31 mouse cellular contexts compared by ENCODE assay signal in genomic region chr1:151244761-151245160, GRCm38 (mm10). TPM values are rescaled to one million over a fixed set of nuclear protein-coding genes. Genes with fewer than 3 reads are reported as not detected.
A peak's percentile ranks its signal among the peaks of the same experiment; 100 is the strongest.
DNase-seq lines count a peak whose midpoint lies in the region; ATAC-seq lines count a peak whose summit lies in the region.
"Had no signal": no experiment of that assay in that cellular context is flagged by ENCODE, and none has a peak within 500 bp of the region (broad histone marks: within the 10 kb centered on the region; RNA-seq: fewer than 3 reads in every experiment).

No protein-coding gene starts in this region.

- no peaks in the 10 kb centered on the region for H3K4me1 ChIP-seq in midbrain, embryonic 11.5 days (ENCODE audit: control insufficient read depth, insufficient read depth, low read length)
- no peaks in the 10 kb centered on the region for H3K4me1 ChIP-seq in midbrain, embryonic 10.5 days
- H3K4me1 ChIP-seq: embryonic facial prominence, embryonic 12.5 days; hindbrain, embryonic 10.5 days; midbrain, embryonic 13.5 days; neural tube, embryonic 12.5 days had no signal

- H3K9me3 ChIP-seq in midbrain, embryonic 11.5 days (ENCODE audit: control insufficient read depth, low read length), result no peaks in the 10 kb centered on the region
- H3K9me3 ChIP-seq in midbrain, embryonic 10.5 days (replicated peaks), result peaks cover 3% of the 10 kb centered on the region; the same call in 1 of the 2 replicates
- H3K9me3 ChIP-seq: embryonic facial prominence, embryonic 12.5 days; liver, embryonic 12.5 days; neural tube, embryonic 12.5 days had no signal

- 89% methylated on average over 4 of the region's 4 CpGs for WGBS in midbrain, embryonic 11.5 days
- 94% methylated on average over 4 of the region's 4 CpGs for WGBS in midbrain, embryonic 10.5 days

- no peak overlapping the region for H3K9ac ChIP-seq in midbrain, embryonic 11.5 days (ENCODE audit: low read length)
- H3K9ac ChIP-seq: embryonic facial prominence, embryonic 12.5 days; liver, embryonic 12.5 days; midbrain, embryonic 13.5 days; neural tube, embryonic 12.5 days had no signal

- no peak overlapping the region for H3K4me2 ChIP-seq in midbrain, embryonic 11.5 days
- H3K4me2 ChIP-seq: embryonic facial prominence, embryonic 12.5 days; heart, embryonic 11.5 days; liver, embryonic 12.5 days; midbrain, embryonic 13.5 days; neural tube, embryonic 12.5 days had no signal

- no peaks in the 10 kb centered on the region for H3K27me3 ChIP-seq in midbrain, embryonic 11.5 days (ENCODE audit: control insufficient read depth, insufficient read depth, low read length)
- H3K27me3 ChIP-seq in midbrain, embryonic 10.5 days (ENCODE audit: low read depth, poor library complexity, severe bottlenecking), result no peaks in the 10 kb centered on the region
- H3K27me3 ChIP-seq: embryonic facial prominence, embryonic 12.5 days; midbrain, embryonic 13.5 days; neural tube, embryonic 12.5 days had no signal

- no peak for ATAC-seq in midbrain, embryonic 11.5 days (ENCODE audit: low FRiP score)
- ATAC-seq in granulocyte monocyte progenitor cell, adult 5-6 weeks (replicated peaks; ENCODE audit: poor library complexity, severe bottlenecking), result peak; percentile 45
- ATAC-seq: hindbrain, postnatal 0 days; intestine, embryonic 16.5 days; liver, embryonic 12.5 days; midbrain, embryonic 13.5 days had no signal

- no peak overlapping the region for H3K4me3 ChIP-seq in midbrain, embryonic 11.5 days (ENCODE audit: low read depth, low read length)
- H3K4me3 ChIP-seq in midbrain, embryonic 10.5 days, result no peak overlapping the region
- H3K4me3 ChIP-seq: embryonic facial prominence, embryonic 12.5 days; hindbrain, embryonic 10.5 days; liver, embryonic 12.5 days; midbrain, embryonic 13.5 days; neural tube, embryonic 12.5 days had no signal

- no peak overlapping the region for H3K27ac ChIP-seq in midbrain, embryonic 11.5 days (ENCODE audit: low read depth, low read length)
- H3K27ac ChIP-seq in midbrain, embryonic 10.5 days (replicated peaks), result no peak overlapping the region
- H3K27ac ChIP-seq: embryonic facial prominence, embryonic 12.5 days; hindbrain, embryonic 10.5 days; hindbrain, postnatal 0 days; liver, embryonic 12.5 days; macrophage; midbrain, embryonic 13.5 days; neural tube, embryonic 12.5 days had no signal

- no peaks in the 10 kb centered on the region for H3K36me3 ChIP-seq in midbrain, embryonic 11.5 days (ENCODE audit: control insufficient read depth, insufficient read depth, low read length)
- no peaks in the 10 kb centered on the region for H3K36me3 ChIP-seq in midbrain, embryonic 10.5 days
- H3K36me3 ChIP-seq: embryonic facial prominence, embryonic 12.5 days; liver, embryonic 12.5 days; midbrain, embryonic 13.5 days; neural tube, embryonic 12.5 days had no signal

- peak; percentile 33 for DNase-seq in midbrain, embryonic 11.5 days (ENCODE audit: low spot score, missing footprints)
- DNase-seq in midbrain, embryonic 10.5 days (ENCODE audit: low spot score), result no peak
- peak; percentile 31 for DNase-seq in lung, postnatal 25 days (ENCODE audit: low spot score)
- no peak for DNase-seq in thymus, adult 18-20 months
- DNase-seq in adrenal gland, adult 2 months, result no peak
- no peak for DNase-seq in gastrocnemius, adult 8-10 months (ENCODE audit: low spot score in 2 of 2)
- DNase-seq: cerebellum, adult 18-20 months; cerebellum, postnatal 14 days; kidney, adult 9 months; kidney, postnatal 14 days; retina, postnatal 1 day; right cerebral cortex, postnatal 25 days; spleen, adult 18-20 months; thymus, postnatal 36 days had no signal

RNA-seq across cellular contexts. Expression of gene Gm47996, which starts 34.8 kb away (rescaled TPM):
- polyA plus RNA-seq in midbrain, embryonic 11.5 days (2014; fragmentation: Nextera tagmentation; extraction: Ambion mirVana), result not detected in 2 replicates
- polyA plus RNA-seq in midbrain, embryonic 10.5 days (2016; fragmentation: Nextera tagmentation; extraction: Ambion mirVana), result 0.15 TPM in 1 of 2 replicates, not detected in the other
- not detected in 2 replicates for total RNA-seq in granulocyte monocyte progenitor cell, adult 5-6 weeks (2014; fragmentation: Nextera tagmentation)
- not detected in 2 replicates for total RNA-seq in granulocyte monocyte progenitor cell, adult 5-6 weeks (2017)
- total RNA-seq in adrenal gland, adult 2 months (2021), result not detected
- not detected in 2 replicates for polyA plus RNA-seq in adrenal gland, adult 2 months (2012; rRNA removed)
- under 1 TPM in 1 of 4 experiments, not detected in 3; 0.36 TPM for total RNA-seq in gastrocnemius, adult 8-10 months (2022)
- total RNA-seq: gastrocnemius, postnatal 4 days; hindbrain, postnatal 0 days; layer of hippocampus, adult 18-20 months; layer of hippocampus, postnatal 14 days had no signal
- polyA plus RNA-seq: C2C12; embryonic facial prominence, embryonic 12.5 days; forebrain, embryonic 11.5 days; heart, postnatal 0 days; hindbrain, postnatal 0 days; intestine, embryonic 16.5 days; macrophage; midbrain, embryonic 13.5 days; neural tube, embryonic 12.5 days had no signal

RNA-seq across cellular contexts. Expression of gene 3110040M04Rik, which starts 40.8 kb away (rescaled TPM):
- 0.38 TPM in 1 of 2 replicates, not detected in the other for polyA plus RNA-seq in midbrain, embryonic 11.5 days (2014; fragmentation: Nextera tagmentation; extraction: Ambion mirVana)
- polyA plus RNA-seq in midbrain, embryonic 10.5 days (2016; fragmentation: Nextera tagmentation; extraction: Ambion mirVana), result not detected in 2 replicates
- total RNA-seq in granulocyte monocyte progenitor cell, adult 5-6 weeks (2014; fragmentation: Nextera tagmentation), result not detected in 2 replicates
- not detected in 2 replicates for total RNA-seq in granulocyte monocyte progenitor cell, adult 5-6 weeks (2017)
- not detected for total RNA-seq in adrenal gland, adult 2 months (2021)
- not detected in 2 replicates for polyA plus RNA-seq in adrenal gland, adult 2 months (2012; rRNA removed)
- total RNA-seq in gastrocnemius, adult 8-10 months (2022), result not detected
- total RNA-seq: gastrocnemius, postnatal 4 days; hindbrain, postnatal 0 days; layer of hippocampus, adult 18-20 months; layer of hippocampus, postnatal 14 days had no signal
- polyA plus RNA-seq: C2C12; embryonic facial prominence, embryonic 12.5 days; forebrain, embryonic 11.5 days; heart, postnatal 0 days; hindbrain, embryonic 10.5 days; hindbrain, postnatal 0 days; intestine, embryonic 16.5 days; limb, embryonic 11.5 days; macrophage; midbrain, embryonic 13.5 days; neural tube, embryonic 12.5 days had no signal

RNA-seq across cellular contexts. Expression of gene Gm47995, which starts 46.5 kb away (rescaled TPM):
- 0.36 TPM in 1 of 2 replicates, not detected in the other for polyA plus RNA-seq in midbrain, embryonic 11.5 days (2014; fragmentation: Nextera tagmentation; extraction: Ambion mirVana)
- not detected in 2 replicates for polyA plus RNA-seq in midbrain, embryonic 10.5 days (2016; fragmentation: Nextera tagmentation; extraction: Ambion mirVana)
- total RNA-seq in granulocyte monocyte progenitor cell, adult 5-6 weeks (2014; fragmentation: Nextera tagmentation), result not detected in 2 replicates
- not detected in 2 replicates for total RNA-seq in granulocyte monocyte progenitor cell, adult 5-6 weeks (2017)
- total RNA-seq in adrenal gland, adult 2 months (2021), result not detected
- not detected in 2 replicates for polyA plus RNA-seq in adrenal gland, adult 2 months (2012; rRNA removed)
- total RNA-seq in gastrocnemius, adult 8-10 months (2022), result not detected
- total RNA-seq: gastrocnemius, postnatal 4 days; hindbrain, postnatal 0 days; layer of hippocampus, adult 18-20 months; layer of hippocampus, postnatal 14 days had no signal
- polyA plus RNA-seq: embryonic facial prominence, embryonic 12.5 days; forebrain, embryonic 11.5 days; heart, postnatal 0 days; hindbrain, postnatal 0 days; intestine, embryonic 16.5 days; limb, embryonic 11.5 days; macrophage; midbrain, embryonic 13.5 days had no signal

RNA-seq across cellular contexts. Expression of gene Gm8947, which starts 52.6 kb away (rescaled TPM):
- 0.18 and 0.42 TPM in 2 replicates for polyA plus RNA-seq in midbrain, embryonic 11.5 days (2014; fragmentation: Nextera tagmentation; extraction: Ambion mirVana)
- 0.22 and 0.23 TPM in 2 replicates for polyA plus RNA-seq in midbrain, embryonic 10.5 days (2016; fragmentation: Nextera tagmentation; extraction: Ambion mirVana)
- not detected in 2 replicates for total RNA-seq in granulocyte monocyte progenitor cell, adult 5-6 weeks (2014; fragmentation: Nextera tagmentation)
- total RNA-seq in granulocyte monocyte progenitor cell, adult 5-6 weeks (2017), result 0.47 TPM in 1 of 2 replicates, not detected in the other
- total RNA-seq in adrenal gland, adult 2 months (2021), result not detected
- not detected in 2 replicates for polyA plus RNA-seq in adrenal gland, adult 2 months (2012; rRNA removed)
- total RNA-seq in gastrocnemius, adult 8-10 months (2022), result under 1 TPM in 1 of 4 experiments, not detected in 3; 0.24 TPM
- total RNA-seq: gastrocnemius, postnatal 4 days; hindbrain, postnatal 0 days; layer of hippocampus, adult 18-20 months; layer of hippocampus, postnatal 14 days had no signal
- polyA plus RNA-seq: hindbrain, postnatal 0 days; intestine, embryonic 16.5 days; macrophage; midbrain, embryonic 13.5 days had no signal

Comparison
In these comparisons a context has a peak if more than half of its experiments do, and no peak if none do; other contexts are left out.
1. DNase-seq: peak in midbrain, embryonic 11.5 days (single experiment) and lung, postnatal 25 days (single experiment); none in midbrain, embryonic 10.5 days (single experiment), thymus, adult 18-20 months (0 of 2), adrenal gland, adult 2 months (single experiment) and gastrocnemius, adult 8-10 months (0 of 2).